Mouse (Mus musculus): ENCODE data around the gene Usp54. TPM values are rescaled to one million over a fixed set of nuclear protein-coding genes. Genes with fewer than 3 reads are reported as not detected.

The Usp54 gene
- polyA plus RNA-seq, 1 experiment from 2014 or later = 8.0 TPM

Small RNA genes lying within 50 kb of the gene (microRNA-seq; reads per million reads assigned to microRNA genes)
- 1.1 reads per million for gene Mir6946

Other genes starting within 250 kb of the Usp54 start
- 90.7 and 95.7 TPM in 2 replicates for gene Mrps16, start 247.4 kb downstream of the Usp54 start, polyA plus RNA-seq (2015; fragmentation: Nextera tagmentation; extraction: Ambion mirVana)
- gene Cfap70, start 188.8 kb downstream of the Usp54 start, polyA plus RNA-seq (2015; fragmentation: Nextera tagmentation; extraction: Ambion mirVana) = 1.0 and 1.2 TPM in 2 replicates
- 42.1 and 46.3 TPM in 2 replicates for gene Anxa7, start 160.9 kb downstream of the Usp54 start, polyA plus RNA-seq (2015; fragmentation: Nextera tagmentation; extraction: Ambion mirVana)
- 0.55 TPM in 2 replicates for gene Mss51, start 144.2 kb downstream of the Usp54 start, polyA plus RNA-seq (2015; fragmentation: Nextera tagmentation; extraction: Ambion mirVana)
- gene Ppp3cb, start 94.5 kb downstream of the Usp54 start, polyA plus RNA-seq (2015; fragmentation: Nextera tagmentation; extraction: Ambion mirVana) = 29.1 and 37.2 TPM in 2 replicates
- gene Myoz1, start 15.5 kb upstream of the Usp54 start, polyA plus RNA-seq (2015; fragmentation: Nextera tagmentation; extraction: Ambion mirVana) = 3.0 and 3.2 TPM in 2 replicates
- gene Synpo2l, start 27.3 kb upstream of the Usp54 start, polyA plus RNA-seq (2015; fragmentation: Nextera tagmentation; extraction: Ambion mirVana) = 0.92 and 1.2 TPM in 2 replicates
- 113 and 120 TPM in 2 replicates for gene Sec24c, start 33.2 kb upstream of the Usp54 start, polyA plus RNA-seq (2015; fragmentation: Nextera tagmentation; extraction: Ambion mirVana)
- gene Fut11, start 53.9 kb upstream of the Usp54 start, polyA plus RNA-seq (2015; fragmentation: Nextera tagmentation; extraction: Ambion mirVana) = 28.2 and 28.5 TPM in 2 replicates
- gene Chchd1, start 61.9 kb upstream of the Usp54 start, polyA plus RNA-seq (2015; fragmentation: Nextera tagmentation; extraction: Ambion mirVana) = 161 and 171 TPM in 2 replicates
- 28.3 and 33.6 TPM in 2 replicates for gene Zswim8, start 66.5 kb upstream of the Usp54 start, polyA plus RNA-seq (2015; fragmentation: Nextera tagmentation; extraction: Ambion mirVana)
- 31.6 and 33.5 TPM in 2 replicates for gene Ndst2, start 93.5 kb upstream of the Usp54 start, polyA plus RNA-seq (2015; fragmentation: Nextera tagmentation; extraction: Ambion mirVana)
- 41.7 and 46.0 TPM in 2 replicates for gene Camk2g, start 153.0 kb upstream of the Usp54 start, polyA plus RNA-seq (2015; fragmentation: Nextera tagmentation; extraction: Ambion mirVana)
- 21.7 and 21.8 TPM in 2 replicates for gene Plau, start 195.6 kb upstream of the Usp54 start, polyA plus RNA-seq (2015; fragmentation: Nextera tagmentation; extraction: Ambion mirVana)

Measured in kidney, embryonic 16.5 days (tissue).